Mouse (Mus musculus): ENCODE results near the gene Rasa3. TPM values are rescaled to one million over a fixed set of nuclear protein-coding genes. Genes with fewer than 3 reads are reported as not detected.

Gene Rasa3
- polyA plus RNA-seq, 1 experiment from 2014 or later = 39.3 TPM

DNA sequence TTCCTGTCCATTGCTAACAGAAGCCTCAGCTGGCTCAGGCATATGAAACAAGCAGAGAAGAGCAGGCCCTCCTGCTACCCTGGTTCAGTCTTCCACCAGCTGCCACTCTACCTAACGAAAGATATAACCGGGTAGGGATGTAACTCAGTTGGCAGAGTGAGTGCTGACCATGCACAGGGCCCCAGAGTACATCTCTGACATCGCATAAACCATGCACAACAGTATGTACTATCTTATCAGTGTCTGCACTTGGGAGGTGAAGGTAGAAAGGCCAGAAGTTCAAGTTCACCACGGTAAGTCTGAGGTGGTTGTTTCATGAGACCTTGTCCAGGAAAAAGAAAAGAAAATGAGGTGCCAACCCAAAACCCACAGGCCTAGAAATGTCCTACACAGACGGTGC is 67.4 kb downstream of the Rasa3 start:
- ATAC-seq (ENCODE audit: low FRiP score) = no peak
- Histone ChIP-seq H3K4me2 (no peak overlapping the region), H3K4me1 (0 out of 2 replicates have a peak, but pooled peaks cover 3% of the 10 kb centered on the region), H3K27me3 (replicated peaks) (no peaks in the 10 kb centered on the region), H3K36me3 (peaks cover 17% of the 10 kb centered on the region), H3K4me3 (replicated peaks) (no peak overlapping the region), H3K9me3 (replicated peaks) (no peaks in the 10 kb centered on the region), H3K9ac (replicated peaks) (no peak overlapping the region), H3K27ac (replicated peaks) (no peak overlapping the region)
- 89% methylated on average over 5 of the region's 5 CpGs for WGBS

GRCm38 (mm10) chr8:13608946-13609345 is 68.5 kb downstream of the Rasa3 start:
- H3K9ac ChIP-seq (replicated peaks) = no peak overlapping the region
- H3K4me1 ChIP-seq = no peaks in the 10 kb centered on the region
- no peak overlapping the region for H3K4me3 ChIP-seq (replicated peaks)
- no peak for ATAC-seq (ENCODE audit: low FRiP score)
- H3K9me3 ChIP-seq (replicated peaks) = no peaks in the 10 kb centered on the region
- peaks cover 20% of the 10 kb centered on the region for H3K36me3 ChIP-seq
- H3K4me2 ChIP-seq = no peak overlapping the region
- WGBS = 95% methylated on average over 6 of the region's 6 CpGs
- no peak overlapping the region for H3K27ac ChIP-seq (replicated peaks)
- no peaks in the 10 kb centered on the region for H3K27me3 ChIP-seq (replicated peaks)

GRCm38 (mm10) chr8:13605920-13606480 is 71.4 kb downstream of the Rasa3 start:
- WGBS = 88% methylated on average over 7 of the region's 7 CpGs
- Histone ChIP-seq H3K4me2 (no peak overlapping the region), H3K4me3 (replicated peaks) (no peak overlapping the region), H3K9ac (replicated peaks) (no peak overlapping the region), H3K9me3 (replicated peaks) (no peaks in the 10 kb centered on the region), H3K27me3 (replicated peaks) (no peaks in the 10 kb centered on the region), H3K36me3 (peaks cover 8% of the 10 kb centered on the region), H3K27ac (replicated peaks) (no peak overlapping the region), H3K4me1 (no peaks in the 10 kb centered on the region)
- no peak for ATAC-seq (ENCODE audit: low FRiP score)

DNA sequence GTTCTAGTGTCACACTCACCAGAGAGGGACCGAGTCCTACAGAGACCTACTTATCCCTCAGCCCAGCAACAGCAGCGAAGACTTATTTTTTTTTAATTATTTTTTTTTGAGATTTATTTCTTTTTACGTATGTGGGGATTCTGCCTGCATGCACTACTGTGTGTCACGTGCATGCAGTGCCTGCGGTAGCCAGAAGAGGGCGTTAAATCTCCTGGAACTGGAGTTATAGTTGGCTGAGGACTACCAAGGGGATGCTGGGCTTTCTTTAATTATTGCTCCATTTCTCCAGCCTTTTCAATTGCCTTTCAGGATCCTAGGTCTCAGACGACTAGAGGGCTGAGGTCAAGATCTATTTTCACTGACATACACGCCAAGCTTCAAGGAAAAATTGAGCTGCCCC is 74.8 kb downstream of the Rasa3 start:
- H3K4me3 ChIP-seq (replicated peaks) = no peak overlapping the region
- no peaks in the 10 kb centered on the region for H3K27me3 ChIP-seq (replicated peaks)
- peaks cover 17% of the 10 kb centered on the region for H3K36me3 ChIP-seq
- ATAC-seq (ENCODE audit: low FRiP score) = no peak
- no peaks in the 10 kb centered on the region for H3K9me3 ChIP-seq (replicated peaks)
- H3K4me1 ChIP-seq = no peaks in the 10 kb centered on the region
- H3K27ac ChIP-seq (replicated peaks) = no peak overlapping the region
- H3K9ac ChIP-seq (replicated peaks) = no peak overlapping the region
- H3K4me2 ChIP-seq = no peak overlapping the region
- 62% methylated on average over 8 of the region's 8 CpGs for WGBS

DNA sequence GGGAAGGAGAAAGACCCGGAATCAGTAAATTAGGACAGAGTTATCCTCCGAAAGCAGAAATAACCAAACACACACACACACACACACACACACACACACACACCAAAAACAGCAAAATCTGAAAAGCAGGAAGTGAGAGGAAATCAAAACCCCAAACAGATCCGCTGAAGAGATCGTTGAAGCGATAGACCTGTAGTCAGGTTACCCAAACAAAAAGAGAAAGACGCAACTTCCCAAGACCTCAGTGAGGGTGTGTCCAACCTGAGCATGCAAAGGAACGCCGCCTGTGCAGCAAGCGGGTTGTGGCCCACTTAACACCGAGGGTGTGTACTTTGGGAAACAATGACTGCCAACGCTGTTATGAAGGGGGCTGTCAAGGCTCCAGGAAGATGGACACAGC is 76.2 kb downstream of the Rasa3 start:
- Histone ChIP-seq H3K4me2 (no peak overlapping the region), H3K36me3 (peaks cover 31% of the 10 kb centered on the region), H3K27ac (replicated peaks) (no peak overlapping the region), H3K9me3 (replicated peaks) (no peaks in the 10 kb centered on the region), H3K27me3 (replicated peaks) (no peaks in the 10 kb centered on the region), H3K4me1 (no peaks in the 10 kb centered on the region), H3K9ac (replicated peaks) (no peak overlapping the region), H3K4me3 (replicated peaks) (no peak overlapping the region)
- ATAC-seq (ENCODE audit: low FRiP score) = no peak
- WGBS = 88% methylated on average over 11 of the region's 11 CpGs

DNA sequence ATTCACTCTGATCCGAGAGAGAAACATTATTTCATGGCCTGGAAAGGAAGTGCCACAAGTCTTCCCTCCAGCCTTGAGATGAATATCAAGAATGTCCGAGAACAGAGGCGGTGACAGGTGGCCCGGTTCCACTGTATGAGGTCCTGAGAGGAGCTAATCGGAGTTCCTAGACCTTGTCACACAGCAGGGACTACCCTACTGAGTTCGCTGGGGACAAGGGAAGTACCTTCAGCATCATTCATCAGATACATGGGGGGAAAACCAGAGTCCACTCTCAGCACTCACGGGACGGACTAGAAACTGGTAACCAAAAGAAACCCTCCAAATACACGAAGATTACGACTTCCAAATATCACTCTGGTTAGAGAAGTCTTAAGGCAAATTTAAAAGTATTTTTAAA is 76.7 kb downstream of the Rasa3 start:
- WGBS = 88% methylated on average over 10 of the region's 10 CpGs
- Histone ChIP-seq H3K9me3 (replicated peaks) (no peaks in the 10 kb centered on the region), H3K4me2 (no peak overlapping the region), H3K4me3 (replicated peaks) (no peak overlapping the region), H3K9ac (replicated peaks) (no peak overlapping the region), H3K27ac (replicated peaks) (no peak overlapping the region), H3K36me3 (peaks cover 36% of the 10 kb centered on the region), H3K27me3 (replicated peaks) (no peaks in the 10 kb centered on the region), H3K4me1 (no peaks in the 10 kb centered on the region)
- ATAC-seq (ENCODE audit: low FRiP score) = no peak

GRCm38 (mm10) chr8:13600204-13600603 is 77.2 kb downstream of the Rasa3 start:
- no peaks in the 10 kb centered on the region for H3K9me3 ChIP-seq (replicated peaks)
- no peak for ATAC-seq (ENCODE audit: low FRiP score)
- H3K4me3 ChIP-seq (replicated peaks) = no peak overlapping the region
- H3K4me2 ChIP-seq = no peak overlapping the region
- WGBS = 76% methylated on average over 7 of the region's 7 CpGs
- no peaks in the 10 kb centered on the region for H3K4me1 ChIP-seq
- no peak overlapping the region for H3K27ac ChIP-seq (replicated peaks)
- H3K36me3 ChIP-seq = peaks cover 37% of the 10 kb centered on the region
- no peak overlapping the region for H3K9ac ChIP-seq (replicated peaks)
- H3K27me3 ChIP-seq (replicated peaks) = no peaks in the 10 kb centered on the region

DNA sequence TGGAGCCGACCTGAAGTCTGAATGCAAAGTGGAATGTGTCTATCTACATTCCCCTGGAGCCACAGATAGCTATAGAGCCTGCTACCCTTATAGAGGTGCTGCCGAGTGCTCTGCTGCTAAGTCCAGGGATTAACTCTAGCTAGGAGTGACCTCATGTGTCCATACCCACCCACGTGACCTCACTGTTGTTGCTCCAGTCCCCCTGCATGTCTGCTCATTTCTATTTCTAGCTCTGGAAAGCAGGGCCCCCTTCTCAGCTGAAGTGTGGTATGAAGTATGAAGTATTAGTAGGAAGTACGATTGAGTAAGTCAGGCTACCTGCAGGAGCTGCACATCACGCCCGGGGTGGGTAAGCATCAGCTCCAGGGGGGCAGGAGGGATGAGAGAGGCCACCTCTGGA is 79.6 kb downstream of the Rasa3 start:
- peaks cover 29% of the 10 kb centered on the region for H3K36me3 ChIP-seq
- no peaks in the 10 kb centered on the region for H3K4me1 ChIP-seq
- no peak overlapping the region for H3K9ac ChIP-seq (replicated peaks)
- H3K9me3 ChIP-seq (replicated peaks) = no peaks in the 10 kb centered on the region
- no peaks in the 10 kb centered on the region for H3K27me3 ChIP-seq (replicated peaks)
- H3K4me2 ChIP-seq = no peak overlapping the region
- H3K27ac ChIP-seq (replicated peaks) = no peak overlapping the region
- 95% methylated on average over 6 of the region's 6 CpGs for WGBS
- no peak for ATAC-seq (ENCODE audit: low FRiP score)
- no peak overlapping the region for H3K4me3 ChIP-seq (replicated peaks)

DNA sequence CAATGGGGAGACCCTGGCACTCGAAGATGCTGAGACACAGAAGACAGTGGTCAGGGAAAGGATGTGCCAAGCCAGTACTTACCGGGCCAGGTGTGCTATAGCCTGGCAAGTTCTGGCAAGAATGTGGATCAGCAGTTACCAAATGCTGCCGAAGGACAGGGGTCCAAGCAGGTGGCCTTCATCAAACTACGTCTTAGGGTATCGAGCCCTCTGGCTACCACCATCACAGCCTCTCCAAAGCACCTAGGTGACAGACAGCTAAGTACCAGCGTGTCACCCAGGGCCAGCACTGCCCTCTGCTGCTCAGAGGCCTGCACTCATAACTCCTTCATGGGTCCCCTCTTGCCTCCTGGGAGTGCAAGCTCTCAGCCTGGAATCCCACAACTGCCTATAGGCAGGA is 81.5 kb downstream of the Rasa3 start:
- H3K27me3 ChIP-seq (replicated peaks) = no peaks in the 10 kb centered on the region
- H3K9me3 ChIP-seq (replicated peaks) = no peaks in the 10 kb centered on the region
- H3K9ac ChIP-seq (replicated peaks) = no peak overlapping the region
- no peak overlapping the region for H3K4me2 ChIP-seq
- H3K27ac ChIP-seq (replicated peaks) = no peak overlapping the region
- H3K36me3 ChIP-seq = peaks cover 29% of the 10 kb centered on the region
- ATAC-seq (ENCODE audit: low FRiP score) = no peak
- 86% methylated on average over 6 of the region's 6 CpGs for WGBS
- no peak overlapping the region for H3K4me3 ChIP-seq (replicated peaks)
- no peaks in the 10 kb centered on the region for H3K4me1 ChIP-seq

DNA sequence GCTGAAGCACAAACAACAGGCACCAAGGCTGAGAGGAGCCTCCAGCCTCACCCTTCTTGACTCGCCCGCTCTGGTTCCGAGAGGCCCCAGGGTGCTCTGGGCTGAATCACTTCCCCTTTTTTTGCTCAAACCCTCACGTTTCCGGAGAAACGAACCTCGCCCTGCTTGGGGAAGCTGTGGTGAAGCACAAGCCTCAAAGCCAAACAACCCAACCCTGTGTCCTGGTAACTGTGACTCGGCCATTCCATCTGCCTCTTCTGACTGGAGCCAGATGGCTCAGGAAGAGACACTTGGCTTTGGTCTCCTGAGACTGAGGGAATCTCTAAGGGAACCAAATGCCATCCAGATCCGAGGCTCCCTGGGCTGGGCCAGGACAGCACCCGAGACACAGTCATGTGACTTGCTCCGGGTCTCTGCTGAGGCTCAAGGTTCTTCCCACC is 82.5 kb downstream of the Rasa3 start:
- ATAC-seq (ENCODE audit: low FRiP score) = no peak
- H3K27me3 ChIP-seq (replicated peaks) = no peaks in the 10 kb centered on the region
- no peak overlapping the region for H3K4me2 ChIP-seq
- no peak overlapping the region for H3K27ac ChIP-seq (replicated peaks)
- no peaks in the 10 kb centered on the region for H3K9me3 ChIP-seq (replicated peaks)
- H3K36me3 ChIP-seq = peaks cover 26% of the 10 kb centered on the region
- H3K4me3 ChIP-seq (replicated peaks) = no peak overlapping the region
- H3K4me1 ChIP-seq = no peaks in the 10 kb centered on the region
- 74% methylated on average over 11 of the region's 11 CpGs for WGBS
- no peak overlapping the region for H3K9ac ChIP-seq (replicated peaks)

GRCm38 (mm10) chr8:13593340-13593739 is 84.1 kb downstream of the Rasa3 start:
- 88% methylated on average over 8 of the region's 8 CpGs for WGBS
- no peak overlapping the region for H3K4me2 ChIP-seq
- H3K9me3 ChIP-seq (replicated peaks) = no peaks in the 10 kb centered on the region
- no peak for ATAC-seq (ENCODE audit: low FRiP score)
- H3K4me1 ChIP-seq = no peaks in the 10 kb centered on the region
- H3K27ac ChIP-seq (replicated peaks) = no peak overlapping the region
- H3K27me3 ChIP-seq (replicated peaks) = no peaks in the 10 kb centered on the region
- no peak overlapping the region for H3K4me3 ChIP-seq (replicated peaks)
- H3K9ac ChIP-seq (replicated peaks) = no peak overlapping the region
- peaks cover 32% of the 10 kb centered on the region for H3K36me3 ChIP-seq

DNA sequence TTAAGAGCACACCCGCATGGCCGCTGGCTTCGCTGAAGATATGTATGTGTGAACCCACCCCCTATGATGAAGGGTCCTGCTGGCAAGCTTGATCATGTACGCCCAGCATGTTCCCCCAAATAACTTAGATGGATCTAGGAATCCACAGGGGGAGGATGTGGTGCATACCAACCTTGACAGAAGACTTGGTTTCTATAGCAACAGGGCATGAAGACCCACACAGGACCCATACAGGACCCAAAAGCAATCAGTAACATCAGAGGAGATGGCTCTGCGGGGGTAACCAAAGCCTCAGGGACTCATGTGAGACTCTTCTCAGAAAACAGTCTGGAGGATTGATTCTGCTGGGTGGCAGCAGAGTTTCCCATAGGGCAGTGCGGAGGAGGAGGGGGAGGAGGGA is 86.2 kb downstream of the Rasa3 start:
- Histone ChIP-seq H3K9me3 (replicated peaks) (no peaks in the 10 kb centered on the region), H3K4me1 (no peaks in the 10 kb centered on the region), H3K27me3 (replicated peaks) (no peaks in the 10 kb centered on the region), H3K36me3 (peaks cover 13% of the 10 kb centered on the region), H3K4me2 (no peak overlapping the region), H3K9ac (replicated peaks) (no peak overlapping the region), H3K4me3 (replicated peaks) (no peak overlapping the region), H3K27ac (replicated peaks) (peak overlapping the region; percentile 10; the same call in 1 of the 2 replicates)
- ATAC-seq (ENCODE audit: low FRiP score) = peak; percentile 85
- 63% methylated on average over 5 of the region's 6 CpGs for WGBS

- Histone ChIP-seq H3K4me2 (no peak overlapping the region), H3K9me3 (replicated peaks) (no peaks in the 10 kb centered on the region), H3K27ac (replicated peaks) (no peak overlapping the region), H3K4me3 (replicated peaks) (no peak overlapping the region), H3K4me1 (no peaks in the 10 kb centered on the region), H3K27me3 (replicated peaks) (no peaks in the 10 kb centered on the region), H3K9ac (replicated peaks) (no peak overlapping the region), H3K36me3 (peaks cover 27% of the 10 kb centered on the region)
- ATAC-seq (ENCODE audit: low FRiP score) = no peak
- WGBS = 86% methylated on average over 6 of the region's 6 CpGs
Measured at GRCm38 (mm10) chr8:13589071-13589470, 88.3 kb downstream of the Rasa3 start.
